Mouse (Mus musculus): ENCODE data around the gene Bdnf. TPM values are rescaled to one million over a fixed set of nuclear protein-coding genes. Genes with fewer than 3 reads are reported as not detected.

The Bdnf gene
- polyA plus RNA-seq (2015; fragmentation: Nextera tagmentation; extraction: Ambion mirVana): 0.62 and 0.67 TPM in 2 replicates

DNA sequence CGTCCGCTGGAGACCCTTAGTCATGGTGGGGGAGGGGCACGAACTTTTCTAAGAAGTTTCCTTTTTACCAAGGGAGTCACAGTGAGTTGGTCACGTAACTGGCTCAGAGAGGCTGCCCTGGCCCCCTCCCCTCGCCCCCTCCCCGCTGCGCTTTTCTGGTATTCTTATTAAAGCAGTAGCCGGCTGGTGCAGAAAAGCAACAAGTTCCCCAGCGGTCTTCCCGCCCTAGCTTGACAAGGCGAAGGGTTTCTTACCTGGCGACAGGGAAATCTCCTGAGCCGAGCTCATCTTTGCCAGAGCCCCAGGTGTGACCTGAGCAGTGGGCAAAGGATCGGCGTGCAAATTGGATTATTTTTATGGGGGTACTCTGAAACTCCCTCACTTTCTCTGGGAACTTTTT lies at the start of gene Bdnf:
TSS of gene Bdnf (plus strand) at position 169 of the 400 bp plus-strand sequence.
- Histone ChIP-seq H3K27me3 (peaks cover 71% of the 10 kb centered on the region), H3K9ac (no peak within 1 kb of the TSS), H3K9me3 (no peaks in the 10 kb centered on the region), H3K4me2 (peak within 1 kb of the TSS; percentile 51), H3K36me3 (no peaks in the 10 kb centered on the region), H3K4me1 (peaks cover 17% of the 10 kb centered on the region), H3K27ac (no peak within 1 kb of the TSS), H3K4me3 (peak within 1 kb of the TSS; percentile 16)
- ATAC-seq (ENCODE audit: borderline replicate concordance, extremely low read depth, low FRiP score, low TSS enrichment): no peak
- under 1% methylated on average over 15 of the region's 15 CpGs for WGBS

DNA sequence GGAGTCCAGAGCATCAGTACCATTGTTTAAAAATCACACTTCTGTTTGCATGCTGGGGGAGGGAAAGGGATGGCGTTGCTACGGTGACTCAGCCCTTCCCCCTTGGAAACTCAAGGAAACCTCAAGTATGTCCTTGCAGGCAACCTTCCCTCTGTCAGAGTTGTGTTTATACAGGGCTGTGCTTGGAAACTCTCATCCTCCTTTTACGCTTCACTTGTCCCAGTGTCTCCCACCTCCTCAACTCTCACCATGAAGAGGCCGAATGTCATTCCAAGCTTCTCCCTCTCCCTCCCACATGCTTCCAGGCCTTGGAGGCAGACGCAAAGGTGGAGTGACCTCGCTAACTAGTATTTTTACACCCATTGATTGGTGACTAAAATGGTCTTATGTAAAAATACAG lies 47.6 kb upstream of the Bdnf start:
- 49% methylated on average over 6 of the region's 6 CpGs for WGBS
- no peak for ATAC-seq (ENCODE audit: borderline replicate concordance, extremely low read depth, low FRiP score, low TSS enrichment)
- Histone ChIP-seq H3K4me3 (no peak overlapping the region), H3K27ac (no peak overlapping the region), H3K36me3 (no peaks in the 10 kb centered on the region), H3K9ac (no peak overlapping the region), H3K27me3 (no peaks in the 10 kb centered on the region), H3K4me1 (no peaks in the 10 kb centered on the region), H3K4me2 (no peak overlapping the region), H3K9me3 (no peaks in the 10 kb centered on the region)

DNA sequence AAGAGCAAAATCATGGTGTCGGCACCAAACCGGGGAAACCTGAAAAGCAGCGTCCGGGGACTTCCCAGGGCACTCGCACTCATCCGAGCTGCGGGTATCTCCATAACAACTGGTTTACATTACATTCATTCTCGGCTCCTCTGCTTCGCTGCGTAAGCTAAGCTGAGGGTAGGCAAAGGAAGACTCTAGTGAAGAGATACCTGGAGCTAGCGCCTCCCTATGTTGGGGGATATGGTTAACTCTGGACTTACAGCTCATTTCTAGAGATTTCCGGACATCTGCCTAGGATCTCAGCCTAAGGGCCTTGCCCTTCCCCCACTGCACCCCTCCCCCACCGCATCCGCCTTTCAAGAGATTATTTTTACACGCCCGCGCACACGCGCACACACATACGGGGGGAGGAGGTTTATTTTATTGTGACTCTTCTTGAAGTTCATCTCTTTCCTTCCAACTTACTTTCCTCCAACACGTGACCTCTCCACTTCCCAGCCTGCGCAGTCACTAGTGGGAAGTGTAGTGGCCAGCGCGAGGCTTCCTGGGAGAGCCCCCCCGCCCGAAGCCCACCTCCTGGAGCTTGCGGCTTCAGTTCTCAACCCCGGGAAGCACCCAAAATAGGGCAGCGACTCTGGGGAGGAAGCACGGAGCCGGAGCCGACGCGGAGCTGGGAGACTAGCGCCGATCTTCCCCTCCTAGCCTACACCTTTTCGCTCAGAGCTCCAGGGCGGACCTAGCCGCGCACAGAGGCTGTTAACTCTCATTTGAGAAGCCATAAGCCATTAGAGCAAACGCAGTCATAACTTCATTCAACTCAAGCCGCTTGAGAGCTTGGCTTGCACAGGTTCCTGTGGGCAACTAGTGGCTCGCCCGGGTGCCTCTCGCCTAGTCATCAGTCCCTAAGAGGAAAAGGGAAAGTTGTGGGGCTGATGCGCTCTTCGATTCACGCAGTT lies 718 bp upstream of the Bdnf start:
- no peak for ATAC-seq (ENCODE audit: borderline replicate concordance, extremely low read depth, low FRiP score, low TSS enrichment)
- Histone ChIP-seq H3K4me3 (peak overlapping the region; percentile 16), H3K9ac (no peak overlapping the region), H3K4me2 (peak overlapping the region; percentile 51), H3K4me1 (peaks cover 17% of the 10 kb centered on the region), H3K27ac (no peak overlapping the region), H3K36me3 (no peaks in the 10 kb centered on the region), H3K9me3 (no peaks in the 10 kb centered on the region), H3K27me3 (peaks cover 64% of the 10 kb centered on the region)
- WGBS: under 1% methylated on average over 48 of the region's 48 CpGs

DNA sequence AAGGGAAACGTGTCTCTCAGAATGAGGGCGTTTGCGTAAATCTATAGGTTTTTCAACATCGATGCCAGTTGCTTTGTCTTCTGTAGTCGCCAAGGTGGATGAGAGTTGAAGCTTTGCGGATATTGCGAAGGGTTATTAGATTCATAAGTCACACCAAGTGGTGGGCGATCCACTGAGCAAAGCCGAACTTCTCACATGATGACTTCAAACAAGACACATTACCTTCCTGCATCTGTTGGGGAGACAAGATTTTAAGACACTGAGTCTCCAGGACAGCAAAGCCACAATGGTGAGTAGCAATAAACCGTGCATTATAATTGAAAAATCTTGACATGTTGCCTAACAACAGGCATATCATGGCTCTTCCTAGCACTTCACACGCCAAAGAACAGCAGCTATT lies 551 bp downstream of the Bdnf start:
- H3K4me2 ChIP-seq: no peak overlapping the region
- H3K4me3 ChIP-seq: no peak overlapping the region
- peaks cover 17% of the 10 kb centered on the region for H3K4me1 ChIP-seq
- no peak overlapping the region for H3K9ac ChIP-seq
- no peak for ATAC-seq (ENCODE audit: borderline replicate concordance, extremely low read depth, low FRiP score, low TSS enrichment)
- H3K36me3 ChIP-seq: no peaks in the 10 kb centered on the region
- WGBS: 13% methylated on average over 11 of the region's 11 CpGs
- no peak overlapping the region for H3K27ac ChIP-seq
- H3K27me3 ChIP-seq: peaks cover 71% of the 10 kb centered on the region
- no peaks in the 10 kb centered on the region for H3K9me3 ChIP-seq

DNA sequence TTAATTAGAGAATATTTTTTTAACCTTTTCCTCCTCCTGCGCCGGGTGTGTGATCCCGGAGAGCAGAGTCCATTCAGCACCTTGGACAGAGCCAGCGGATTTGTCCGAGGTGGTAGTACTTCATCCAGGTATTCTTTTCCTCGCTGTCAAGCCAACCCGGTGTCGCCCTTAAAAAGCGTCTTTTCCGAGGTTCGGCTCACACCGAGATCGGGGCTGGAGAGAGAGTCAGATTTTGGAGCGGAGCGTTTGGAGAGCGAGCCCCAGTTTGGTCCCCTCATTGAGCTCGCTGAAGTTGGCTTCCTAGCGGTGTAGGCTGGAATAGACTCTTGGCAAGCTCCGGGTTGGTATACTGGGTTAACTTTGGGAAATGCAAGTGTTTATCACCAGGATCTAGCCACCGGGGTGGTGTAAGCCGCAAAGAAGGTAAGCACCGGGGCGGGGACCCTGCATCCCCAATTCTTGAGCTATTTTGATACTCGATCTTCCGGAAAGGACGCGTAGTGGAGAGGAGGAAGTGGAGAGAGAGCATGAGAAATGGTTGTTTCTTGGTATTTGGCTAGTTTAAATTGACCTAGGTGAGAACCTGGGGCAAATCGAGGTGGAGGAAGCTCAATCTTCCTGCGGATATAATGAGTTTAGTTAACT lies 1.6 kb downstream of the Bdnf start:
- Histone ChIP-seq H3K36me3 (no peaks in the 10 kb centered on the region), H3K9ac (no peak overlapping the region), H3K27ac (no peak overlapping the region), H3K4me2 (0 out of 2 replicates have a peak overlapping the region, but pooled peaks have one; percentile 14), H3K4me1 (peaks cover 17% of the 10 kb centered on the region), H3K27me3 (peaks cover 71% of the 10 kb centered on the region), H3K4me3 (no peak overlapping the region), H3K9me3 (no peaks in the 10 kb centered on the region)
- ATAC-seq (ENCODE audit: borderline replicate concordance, extremely low read depth, low FRiP score, low TSS enrichment): no peak
- under 1% methylated on average over 29 of the region's 29 CpGs for WGBS

DNA sequence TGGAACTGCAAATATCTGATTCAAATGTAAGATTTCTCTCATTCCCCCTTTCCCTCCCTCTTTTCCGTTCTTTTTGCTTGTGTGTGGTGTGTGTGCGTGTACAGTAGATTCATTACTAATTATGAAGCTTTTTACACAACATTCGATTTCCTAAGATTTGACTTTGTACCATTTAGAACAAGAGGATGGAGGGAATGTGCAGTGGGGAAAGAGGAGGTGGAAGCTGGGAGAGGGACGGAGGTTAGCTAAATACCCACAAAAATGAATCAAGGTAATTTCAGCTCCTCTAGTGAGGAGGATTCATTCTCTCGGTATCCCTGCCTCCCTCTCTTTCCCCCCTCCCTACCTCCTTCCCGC lies 2.1 kb downstream of the Bdnf start:
- no peak for ATAC-seq (ENCODE audit: borderline replicate concordance, extremely low read depth, low FRiP score, low TSS enrichment)
- Histone ChIP-seq H3K4me1 (peaks cover 17% of the 10 kb centered on the region), H3K9me3 (no peaks in the 10 kb centered on the region), H3K4me3 (no peak overlapping the region), H3K36me3 (no peaks in the 10 kb centered on the region), H3K9ac (no peak overlapping the region), H3K27me3 (peaks cover 71% of the 10 kb centered on the region), H3K27ac (no peak overlapping the region), H3K4me2 (peak overlapping the region; percentile 61; the same call in 1 of the 2 replicates)
- WGBS: under 1% methylated on average over 6 of the region's 6 CpGs

DNA sequence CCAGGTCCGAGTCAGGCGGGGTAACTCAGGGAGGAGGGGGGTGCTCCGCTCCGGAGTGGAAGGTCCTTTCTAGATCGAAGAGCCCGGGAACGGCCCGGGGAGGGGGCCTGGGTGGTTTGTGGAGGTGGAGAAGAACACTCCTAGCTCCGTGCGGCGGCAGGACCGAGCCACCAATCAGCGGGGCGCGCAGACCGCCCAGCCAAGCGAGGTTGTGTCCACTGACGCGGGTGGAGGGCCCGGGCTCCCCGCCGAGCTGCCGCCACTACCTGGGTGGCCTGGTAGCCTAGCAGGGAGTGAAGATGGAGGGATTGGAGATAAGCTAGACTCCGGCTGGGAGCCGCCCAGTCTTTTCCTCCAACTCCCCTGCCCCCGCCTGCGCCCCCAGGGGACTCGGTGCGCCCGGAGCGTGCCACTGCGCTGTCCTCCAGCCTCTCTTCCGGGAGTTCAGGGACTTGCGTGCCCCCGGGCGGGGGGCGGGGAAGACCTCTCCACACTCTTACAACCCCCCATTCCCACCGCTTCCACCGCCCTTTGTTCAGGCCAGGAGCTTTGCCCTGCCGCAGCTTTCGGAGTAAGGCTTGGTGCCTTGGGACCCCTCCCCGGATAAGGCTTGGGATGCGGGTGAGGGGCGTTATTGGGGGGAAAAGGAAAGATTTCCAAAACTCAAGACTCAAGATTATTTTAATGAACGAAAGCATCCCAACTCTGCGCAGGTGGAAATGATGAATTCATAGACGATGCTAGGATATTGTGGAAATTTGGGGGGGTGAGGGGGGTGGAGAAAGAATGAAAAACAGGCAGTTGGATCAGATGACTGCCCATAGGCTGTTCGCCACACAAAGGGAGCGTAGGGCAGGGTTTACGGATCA lies 3.0 kb downstream of the Bdnf start:
- Histone ChIP-seq H3K27ac (no peak overlapping the region), H3K9ac (no peak overlapping the region), H3K9me3 (no peaks in the 10 kb centered on the region), H3K4me3 (peak overlapping the region; percentile 34), H3K36me3 (no peaks in the 10 kb centered on the region), H3K27me3 (peaks cover 70% of the 10 kb centered on the region), H3K4me1 (peaks cover 17% of the 10 kb centered on the region), H3K4me2 (peak overlapping the region; percentile 61)
- under 1% methylated on average over 47 of the region's 50 CpGs for WGBS
- ATAC-seq (ENCODE audit: borderline replicate concordance, extremely low read depth, low FRiP score, low TSS enrichment): peak; percentile 49

DNA sequence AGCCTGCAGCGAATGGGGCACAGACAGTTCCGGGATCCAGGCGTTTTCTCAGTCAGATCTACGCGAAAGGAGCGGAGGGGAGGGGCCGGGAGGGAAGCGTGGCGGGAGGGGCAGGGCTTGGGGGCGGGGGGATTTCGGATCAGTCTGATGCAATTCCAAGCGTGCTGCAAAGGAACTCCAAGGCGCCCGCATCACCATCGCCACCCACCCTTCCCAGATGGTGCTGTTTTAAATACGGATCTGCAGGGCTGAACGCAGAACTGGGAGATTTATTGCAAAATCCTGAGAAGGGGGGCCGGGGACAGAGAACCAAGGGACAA lies 3.5 kb downstream of the Bdnf start:
- peaks cover 64% of the 10 kb centered on the region for H3K27me3 ChIP-seq
- H3K4me3 ChIP-seq: peak overlapping the region; percentile 34
- under 1% methylated on average over 18 of the region's 18 CpGs for WGBS
- peak; percentile 60; the same call in 1 of the 2 replicates for ATAC-seq (ENCODE audit: borderline replicate concordance, extremely low read depth, low FRiP score, low TSS enrichment)
- no peaks in the 10 kb centered on the region for H3K9me3 ChIP-seq
- no peak overlapping the region for H3K9ac ChIP-seq
- peaks cover 17% of the 10 kb centered on the region for H3K4me1 ChIP-seq
- no peaks in the 10 kb centered on the region for H3K36me3 ChIP-seq
- H3K27ac ChIP-seq: no peak overlapping the region
- H3K4me2 ChIP-seq: peak overlapping the region; percentile 61

DNA sequence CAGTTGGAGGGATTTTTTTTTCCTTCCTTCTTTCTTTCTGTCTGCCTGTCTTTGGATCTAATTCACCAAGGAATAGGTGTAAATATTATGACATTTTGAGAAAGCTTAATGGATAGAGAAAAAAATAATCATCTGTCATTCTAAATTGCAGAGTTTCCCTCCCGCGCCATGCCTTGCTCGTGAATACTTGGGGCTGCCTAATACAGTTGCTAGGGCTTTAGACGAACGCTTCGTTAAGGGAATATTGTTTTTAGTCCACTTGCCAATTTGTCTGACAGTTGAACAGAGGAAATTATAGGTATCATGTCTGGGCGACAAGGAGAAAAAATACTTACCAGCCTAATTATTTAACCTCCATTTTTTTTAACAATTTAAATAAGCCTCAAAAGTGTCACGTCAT lies 4.0 kb downstream of the Bdnf start:
- Histone ChIP-seq H3K36me3 (no peaks in the 10 kb centered on the region), H3K4me1 (peaks cover 17% of the 10 kb centered on the region), H3K27ac (no peak overlapping the region), H3K4me2 (peak overlapping the region; percentile 61), H3K9ac (no peak overlapping the region), H3K9me3 (no peaks in the 10 kb centered on the region), H3K4me3 (peak overlapping the region; percentile 34), H3K27me3 (peaks cover 60% of the 10 kb centered on the region)
- no peak for ATAC-seq (ENCODE audit: borderline replicate concordance, extremely low read depth, low FRiP score, low TSS enrichment)
- 4% methylated on average over 8 of the region's 8 CpGs for WGBS

DNA sequence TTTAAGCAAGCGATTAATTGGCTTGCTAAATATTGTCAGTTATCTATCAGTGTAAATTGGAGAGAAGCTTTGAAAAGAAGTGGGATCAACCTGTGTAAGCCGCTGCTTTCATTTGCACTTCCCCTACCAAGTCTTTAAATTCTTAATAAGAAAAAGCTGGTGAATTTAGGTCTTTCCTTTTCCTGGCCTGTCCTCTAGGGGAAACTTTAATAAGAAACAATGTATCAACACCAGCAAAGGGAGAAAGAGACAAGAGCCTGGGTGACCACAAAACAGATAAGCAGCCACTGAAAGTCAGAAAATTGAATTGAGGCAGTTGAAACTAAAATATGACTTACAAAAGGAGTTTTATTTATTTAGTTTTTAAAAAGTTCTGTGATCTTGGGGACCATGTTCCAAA lies 4.9 kb downstream of the Bdnf start:
- Histone ChIP-seq H3K27me3 (peaks cover 50% of the 10 kb centered on the region), H3K9me3 (no peaks in the 10 kb centered on the region), H3K4me1 (peaks cover 12% of the 10 kb centered on the region), H3K27ac (no peak overlapping the region), H3K4me3 (no peak overlapping the region), H3K36me3 (no peaks in the 10 kb centered on the region), H3K4me2 (no peak overlapping the region), H3K9ac (no peak overlapping the region)
- no peak for ATAC-seq (ENCODE audit: borderline replicate concordance, extremely low read depth, low FRiP score, low TSS enrichment)
- 66% methylated on average over 2 of the region's 2 CpGs for WGBS

DNA sequence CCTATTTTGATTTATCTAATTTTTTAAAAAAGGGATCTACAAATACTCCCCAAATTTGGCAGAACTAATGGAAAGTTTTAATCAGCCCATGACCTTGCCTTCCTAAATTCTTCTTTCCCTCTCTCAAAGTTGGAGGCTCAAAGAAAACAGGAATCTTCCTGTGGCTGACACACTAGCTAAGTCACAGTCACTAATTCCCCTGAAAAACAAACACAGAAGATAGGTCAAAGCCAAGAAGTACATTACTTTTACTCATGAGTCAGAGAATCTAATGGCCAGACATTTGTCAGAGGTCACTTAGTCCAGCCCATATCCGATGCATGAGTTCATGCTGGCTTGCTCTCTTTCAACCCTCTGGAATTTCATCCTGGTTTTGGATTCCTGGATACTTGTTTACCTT lies 6.6 kb downstream of the Bdnf start:
- no peak overlapping the region for H3K27ac ChIP-seq

More for the DNA sequence above, 6.6 kb downstream of the Bdnf start:
- 49% methylated on average over 1 of the region's 1 CpGs for WGBS
- H3K36me3 ChIP-seq: no peaks in the 10 kb centered on the region
- no peaks in the 10 kb centered on the region for H3K9me3 ChIP-seq
- no peak overlapping the region for H3K4me3 ChIP-seq
- H3K27me3 ChIP-seq: peaks cover 34% of the 10 kb centered on the region
- H3K4me1 ChIP-seq: peaks cover 12% of the 10 kb centered on the region
- no peak overlapping the region for H3K4me2 ChIP-seq
- no peak overlapping the region for H3K9ac ChIP-seq
- ATAC-seq (ENCODE audit: borderline replicate concordance, extremely low read depth, low FRiP score, low TSS enrichment): no peak

All from lung, embryonic 15.5 days (tissue).